Mouse (Mus musculus): ENCODE results near the gene Syne1. TPM values are rescaled to one million over a fixed set of nuclear protein-coding genes. Genes with fewer than 3 reads are reported as not detected.

Gene Syne1
- total and polyA plus RNA-seq, 2 experiments, result 9.6 to 26.4 TPM

DNA sequence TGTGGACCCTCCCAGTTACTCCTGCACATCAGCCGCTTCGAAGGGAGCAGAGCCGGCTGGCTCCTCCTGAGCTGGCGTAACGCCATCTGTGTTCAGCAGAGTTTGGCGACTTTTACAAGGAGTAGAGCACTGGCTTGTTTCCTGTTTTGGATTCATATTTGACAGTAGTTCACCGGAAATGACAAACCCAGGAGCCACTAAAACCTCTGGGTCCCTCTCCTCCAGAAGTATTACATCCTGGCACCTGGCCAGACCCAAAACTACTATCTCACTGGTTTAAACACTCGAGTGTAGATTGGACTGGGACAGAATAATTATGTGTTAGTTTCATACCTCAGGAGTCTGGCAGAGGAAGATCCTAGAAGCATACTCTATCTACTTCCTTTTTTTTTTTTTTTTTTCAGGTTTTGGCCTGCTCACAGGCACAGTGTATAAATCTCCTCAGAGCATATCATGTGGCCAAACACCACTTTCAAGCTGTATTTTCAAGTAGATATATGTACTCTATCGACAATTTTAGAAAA lies 471.3 kb downstream of the Syne1 start:
- H3K79me2 ChIP-seq (ENCODE audit: control insufficient read depth, insufficient read depth, low read length), result no peaks in the 10 kb centered on the region; the same call in 1 of the 2 replicates
- no peaks in the 10 kb centered on the region for H3K4me1 ChIP-seq (ENCODE audit: control insufficient read depth, insufficient read depth, low read length)
- H3K4me3 ChIP-seq (ENCODE audit: insufficient read depth, low read depth, low read length), result no peak overlapping the region
- no peak overlapping the region for H3K27ac ChIP-seq (replicated peaks; ENCODE audit: insufficient read depth, low read depth, low read length)
- H3K27me3 ChIP-seq (ENCODE audit: control insufficient read depth, insufficient read depth, low read length), result no peaks in the 10 kb centered on the region
- peak; percentile 12 for DNase-seq (ENCODE audit: extremely low read depth, low read depth, low spot score)
- TF ChIP-seq CTCF (IDR thresholded peaks at IDR 0.05; ENCODE audit: low read depth, low read length) (no peak), POLR2A (IDR thresholded peaks at IDR 0.05; ENCODE audit: extremely low read depth, insufficient read depth, low read length) (no peak)
- peaks cover 31% of the 10 kb centered on the region for H3K36me3 ChIP-seq (ENCODE audit: control insufficient read depth, insufficient read depth, low read length)
- WGBS, result 65% methylated on average over 9 of the region's 9 CpGs
- H3K9ac ChIP-seq (ENCODE audit: low read depth, low read length), result no peak overlapping the region

DNA sequence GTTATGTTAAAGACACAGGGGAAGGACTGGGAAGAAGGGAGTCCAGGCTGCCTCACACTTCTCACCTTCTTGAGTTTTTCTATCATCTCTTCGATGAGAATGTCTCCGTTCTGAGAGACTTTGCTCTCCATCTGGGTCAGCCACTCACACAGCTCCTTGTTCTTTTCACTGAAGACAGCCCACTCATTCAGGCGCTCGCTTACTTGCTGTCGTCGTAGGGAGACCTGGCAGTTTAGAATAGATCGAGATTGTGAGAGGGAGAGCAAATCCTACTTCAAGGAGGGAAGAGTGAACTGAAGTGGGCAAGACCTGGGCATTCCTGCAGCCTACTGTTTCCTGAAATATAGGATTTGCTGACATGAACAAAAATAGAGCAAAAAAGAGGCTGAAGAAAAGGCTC lies 475.6 kb downstream of the Syne1 start:
- Histone ChIP-seq H3K27ac (replicated peaks; ENCODE audit: insufficient read depth, low read depth, low read length) (no peak overlapping the region), H3K79me2 (ENCODE audit: control insufficient read depth, insufficient read depth, low read length) (no peaks in the 10 kb centered on the region; the same call in 1 of the 2 replicates), H3K27me3 (ENCODE audit: control insufficient read depth, insufficient read depth, low read length) (no peaks in the 10 kb centered on the region), H3K4me1 (ENCODE audit: control insufficient read depth, insufficient read depth, low read length) (no peaks in the 10 kb centered on the region), H3K36me3 (ENCODE audit: control insufficient read depth, insufficient read depth, low read length) (peaks cover 29% of the 10 kb centered on the region), H3K9ac (ENCODE audit: low read depth, low read length) (no peak overlapping the region), H3K4me3 (ENCODE audit: insufficient read depth, low read depth, low read length) (no peak overlapping the region)
- 94% methylated on average over 7 of the region's 7 CpGs for WGBS
- DNase-seq (ENCODE audit: extremely low read depth, low read depth, low spot score), result no peak
- TF ChIP-seq POLR2A (IDR thresholded peaks at IDR 0.05; ENCODE audit: extremely low read depth, insufficient read depth, low read length) (no peak), CTCF (IDR thresholded peaks at IDR 0.05; ENCODE audit: low read depth, low read length) (no peak)

DNA sequence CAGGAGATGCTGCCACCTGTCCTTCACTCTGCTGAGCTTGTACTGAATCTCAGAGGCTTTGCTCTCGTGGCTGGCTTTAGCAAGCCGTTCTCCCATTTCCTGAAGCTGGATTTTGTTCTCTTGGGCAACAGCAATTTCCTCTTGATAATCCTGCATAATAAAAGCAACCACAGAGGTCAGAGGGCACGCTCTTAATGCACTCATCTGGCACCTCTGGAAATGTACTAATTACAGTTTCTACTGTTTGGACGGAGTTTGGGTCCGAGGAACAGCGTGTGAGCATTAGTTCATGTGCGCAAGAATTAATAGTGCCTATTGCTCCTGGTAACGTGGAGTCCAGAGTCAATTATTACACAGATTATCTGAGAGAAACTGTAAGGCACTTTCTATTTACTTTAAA lies 479.2 kb downstream of the Syne1 start:
- no peak for DNase-seq (ENCODE audit: extremely low read depth, low read depth, low spot score)
- Histone ChIP-seq H3K79me2 (ENCODE audit: control insufficient read depth, insufficient read depth, low read length) (no peaks in the 10 kb centered on the region; the same call in 1 of the 2 replicates), H3K9ac (ENCODE audit: low read depth, low read length) (no peak overlapping the region), H3K27ac (replicated peaks; ENCODE audit: insufficient read depth, low read depth, low read length) (no peak overlapping the region), H3K4me3 (ENCODE audit: insufficient read depth, low read depth, low read length) (no peak overlapping the region), H3K27me3 (ENCODE audit: control insufficient read depth, insufficient read depth, low read length) (no peaks in the 10 kb centered on the region), H3K36me3 (ENCODE audit: control insufficient read depth, insufficient read depth, low read length) (peaks cover 28% of the 10 kb centered on the region), H3K4me1 (ENCODE audit: control insufficient read depth, insufficient read depth, low read length) (no peaks in the 10 kb centered on the region)
- 80% methylated on average over 8 of the region's 8 CpGs for WGBS
- TF ChIP-seq CTCF (IDR thresholded peaks at IDR 0.05; ENCODE audit: low read depth, low read length) (no peak), POLR2A (IDR thresholded peaks at IDR 0.05; ENCODE audit: extremely low read depth, insufficient read depth, low read length) (no peak)

DNA sequence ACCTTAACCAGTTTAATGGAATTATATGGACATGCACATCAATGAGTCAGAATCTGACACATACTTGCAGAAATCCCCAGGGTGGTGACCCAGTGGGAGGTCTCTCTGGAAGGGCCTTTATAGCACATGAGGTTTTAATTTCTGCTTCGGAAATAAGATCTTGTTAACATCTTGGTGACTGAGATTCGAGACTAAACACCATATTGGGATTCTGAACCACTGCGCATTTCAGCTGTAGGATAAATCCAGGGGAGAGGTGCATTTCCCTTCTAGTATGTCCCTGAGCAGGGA lies 480.4 kb downstream of the Syne1 start:
- Histone ChIP-seq H3K79me2 (ENCODE audit: control insufficient read depth, insufficient read depth, low read length) (no peaks in the 10 kb centered on the region), H3K27ac (replicated peaks; ENCODE audit: insufficient read depth, low read depth, low read length) (no peak overlapping the region), H3K27me3 (ENCODE audit: control insufficient read depth, insufficient read depth, low read length) (no peaks in the 10 kb centered on the region), H3K4me1 (ENCODE audit: control insufficient read depth, insufficient read depth, low read length) (no peaks in the 10 kb centered on the region), H3K4me3 (ENCODE audit: insufficient read depth, low read depth, low read length) (no peak overlapping the region), H3K36me3 (ENCODE audit: control insufficient read depth, insufficient read depth, low read length) (peaks cover 25% of the 10 kb centered on the region), H3K9ac (ENCODE audit: low read depth, low read length) (no peak overlapping the region)
- TF ChIP-seq CTCF (IDR thresholded peaks at IDR 0.05; ENCODE audit: low read depth, low read length) (no peak), POLR2A (IDR thresholded peaks at IDR 0.05; ENCODE audit: extremely low read depth, insufficient read depth, low read length) (no peak)
- WGBS, result 94% methylated on average over 3 of the region's 3 CpGs
- DNase-seq (ENCODE audit: extremely low read depth, low read depth, low spot score), result no peak

GRCm38 (mm10) chr10:5070168-5070940 lies 480.9 kb downstream of the Syne1 start:
- Histone ChIP-seq H3K27ac (replicated peaks; ENCODE audit: insufficient read depth, low read depth, low read length) (no peak overlapping the region), H3K27me3 (ENCODE audit: control insufficient read depth, insufficient read depth, low read length) (no peaks in the 10 kb centered on the region), H3K79me2 (ENCODE audit: control insufficient read depth, insufficient read depth, low read length) (no peaks in the 10 kb centered on the region), H3K9ac (ENCODE audit: low read depth, low read length) (no peak overlapping the region), H3K4me1 (ENCODE audit: control insufficient read depth, insufficient read depth, low read length) (no peaks in the 10 kb centered on the region), H3K36me3 (ENCODE audit: control insufficient read depth, insufficient read depth, low read length) (peaks cover 19% of the 10 kb centered on the region), H3K4me3 (ENCODE audit: insufficient read depth, low read depth, low read length) (no peak overlapping the region)
- WGBS, result 95% methylated on average over 11 of the region's 11 CpGs
- TF ChIP-seq POLR2A (IDR thresholded peaks at IDR 0.05; ENCODE audit: extremely low read depth, insufficient read depth, low read length) (no peak), CTCF (IDR thresholded peaks at IDR 0.05; ENCODE audit: low read depth, low read length) (no peak)
- DNase-seq (ENCODE audit: extremely low read depth, low read depth, low spot score), result no peak

GRCm38 (mm10) chr10:5068676-5069265 lies 482.5 kb downstream of the Syne1 start, which contains the start of gene Gm10097:
Gm10097 (plus strand) TSS chr10:5069192.
- H3K36me3 ChIP-seq (ENCODE audit: control insufficient read depth, insufficient read depth, low read length), result peaks cover 13% of the 10 kb centered on the region
- H3K79me2 ChIP-seq (ENCODE audit: control insufficient read depth, insufficient read depth, low read length), result no peaks in the 10 kb centered on the region
- H3K27ac ChIP-seq (replicated peaks; ENCODE audit: insufficient read depth, low read depth, low read length), result no peak within 1 kb of the TSS
- no peak for DNase-seq (ENCODE audit: extremely low read depth, low read depth, low spot score)
- H3K4me3 ChIP-seq (ENCODE audit: insufficient read depth, low read depth, low read length), result no peak within 1 kb of the TSS
- no peaks in the 10 kb centered on the region for H3K27me3 ChIP-seq (ENCODE audit: control insufficient read depth, insufficient read depth, low read length)
- 93% methylated on average over 14 of the region's 14 CpGs for WGBS
- no peak within 1 kb of the TSS for H3K9ac ChIP-seq (ENCODE audit: low read depth, low read length)
- TF ChIP-seq POLR2A (IDR thresholded peaks at IDR 0.05; ENCODE audit: extremely low read depth, insufficient read depth, low read length) (no peak), CTCF (IDR thresholded peaks at IDR 0.05; ENCODE audit: low read depth, low read length) (no peak)
- no peaks in the 10 kb centered on the region for H3K4me1 ChIP-seq (ENCODE audit: control insufficient read depth, insufficient read depth, low read length)

All from liver, adult 2 months (tissue).